Mouse (Mus musculus) fat pad, adult 2 months (tissue): Measurements from ENCODE around the gene Tspan15.

ENCODE experiments used
- DNase-seq: peaks from one replicate; pipeline ENCODE4 v3.0.0-alpha.2; 2011; ENCODE audit warnings: low read depth, low spot score; ENCODE audit errors: extremely low read depth

Gene Tspan15

DNA sequence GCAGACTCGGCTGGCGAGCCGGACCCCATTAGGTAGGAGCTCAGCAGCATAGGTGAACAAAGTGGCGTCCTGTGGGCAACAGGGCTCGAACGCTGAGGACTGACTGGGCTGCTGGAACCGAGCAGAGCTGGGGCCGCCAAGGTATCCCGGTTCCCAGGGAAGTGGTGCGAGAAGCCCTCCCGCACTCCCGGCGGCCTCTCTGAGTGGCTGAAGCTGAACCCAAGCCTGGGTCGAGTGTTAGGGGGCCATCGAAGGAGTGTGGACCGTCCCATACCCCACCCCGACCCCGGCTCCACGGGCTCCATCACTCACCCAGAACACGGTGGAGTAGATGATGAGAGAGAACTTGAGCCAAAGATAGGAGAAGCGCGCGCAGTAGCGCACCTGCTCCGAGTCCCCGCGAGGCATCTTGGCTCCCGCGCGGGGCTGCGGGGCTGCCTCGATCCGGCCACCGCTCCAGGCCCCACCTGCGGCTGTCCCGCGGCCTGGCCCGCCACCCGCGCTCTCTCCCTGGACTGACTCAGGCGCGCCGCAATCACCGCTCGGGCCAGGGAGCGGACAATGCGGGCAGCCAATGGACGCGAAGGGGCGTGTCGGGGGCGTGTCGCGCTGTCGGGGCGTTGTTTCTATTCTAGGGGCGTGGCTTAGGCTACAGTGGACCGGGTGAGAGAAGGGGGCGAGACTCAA is at the start of gene Tspan15:
Tspan15 (minus strand) TSS at position 544 of the 687 bp plus-strand sequence.
- no peak for DNase-seq

- DNase-seq = peak; percentile 75
These were observed 48.6 kb upstream of the Tspan15 start for GRCm38 (mm10) chr10:62279671-62280070.

GRCm38 (mm10) chr10:62279066-62279465 is 48.0 kb upstream of the Tspan15 start:
- no peak for DNase-seq

DNA sequence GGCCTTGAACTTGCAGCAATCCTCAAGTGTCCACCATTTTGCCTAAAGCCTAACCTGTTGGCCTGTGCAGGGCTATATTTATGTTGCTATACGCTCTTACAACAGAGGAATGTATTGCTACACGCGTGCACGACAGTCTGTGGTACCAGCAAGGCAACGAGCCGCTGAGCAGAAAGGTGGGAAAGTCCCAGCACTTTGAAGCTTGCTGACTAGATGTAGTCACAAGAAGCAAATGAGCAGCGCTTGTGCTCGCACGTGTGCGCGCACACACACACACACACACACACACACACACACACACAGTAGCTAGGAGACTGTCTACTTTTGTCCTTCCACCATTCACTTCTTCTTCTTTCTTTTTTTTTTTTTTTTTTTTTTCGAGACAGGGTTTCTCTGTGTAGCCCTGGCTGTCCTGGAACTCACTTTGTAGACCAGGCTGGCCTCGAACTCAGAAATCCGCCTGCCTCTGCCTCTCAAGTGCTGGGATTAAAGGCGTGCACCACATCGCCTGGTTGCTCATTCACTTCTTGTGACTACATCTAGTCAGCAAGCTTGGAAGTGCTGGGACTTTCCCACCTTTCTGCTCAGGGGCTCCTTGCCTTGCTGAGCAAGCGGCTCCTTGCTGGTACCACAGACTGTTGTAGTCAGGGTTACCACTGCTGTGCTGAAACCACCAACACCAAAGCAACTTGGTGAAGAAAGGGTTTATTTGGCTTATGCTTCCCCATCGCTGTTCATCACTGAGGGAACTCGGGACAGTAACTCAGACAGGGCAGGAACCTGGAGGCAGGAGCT is 46.6 kb upstream of the Tspan15 start:
- DNase-seq = no peak

DNA sequence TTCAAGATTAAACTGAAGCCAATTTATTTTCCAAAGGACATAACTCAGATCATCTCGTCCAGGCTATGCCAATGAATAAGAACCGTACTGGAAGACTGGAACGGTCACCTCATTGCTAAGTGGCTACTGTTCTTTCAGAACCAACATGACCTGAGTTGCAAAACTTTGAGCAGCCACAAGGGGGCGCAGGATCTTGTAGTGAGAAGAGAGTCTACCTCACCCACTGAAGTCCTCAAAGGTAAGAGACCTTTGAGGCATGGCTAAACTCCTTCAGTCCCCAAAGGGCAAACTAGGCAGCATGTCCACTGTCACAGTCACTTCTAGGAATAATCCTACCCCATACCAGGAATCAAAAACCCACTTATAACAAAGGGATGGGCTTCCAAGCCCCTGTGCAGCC is 44.2 kb upstream of the Tspan15 start:
- no peak for DNase-seq

- DNase-seq = no peak
These were observed 38.2 kb upstream of the Tspan15 start for GRCm38 (mm10) chr10:62269278-62269677.

- DNase-seq = no peak
These were observed 33.2 kb upstream of the Tspan15 start for GRCm38 (mm10) chr10:62264299-62264698.

- no peak for DNase-seq
These were observed 30.2 kb upstream of the Tspan15 start for GRCm38 (mm10) chr10:62261115-62261886.

GRCm38 (mm10) chr10:62258298-62258697 is 27.2 kb upstream of the Tspan15 start:
- DNase-seq = no peak

- DNase-seq = no peak
These were observed 21.6 kb upstream of the Tspan15 start for GRCm38 (mm10) chr10:62252496-62253235.

DNA sequence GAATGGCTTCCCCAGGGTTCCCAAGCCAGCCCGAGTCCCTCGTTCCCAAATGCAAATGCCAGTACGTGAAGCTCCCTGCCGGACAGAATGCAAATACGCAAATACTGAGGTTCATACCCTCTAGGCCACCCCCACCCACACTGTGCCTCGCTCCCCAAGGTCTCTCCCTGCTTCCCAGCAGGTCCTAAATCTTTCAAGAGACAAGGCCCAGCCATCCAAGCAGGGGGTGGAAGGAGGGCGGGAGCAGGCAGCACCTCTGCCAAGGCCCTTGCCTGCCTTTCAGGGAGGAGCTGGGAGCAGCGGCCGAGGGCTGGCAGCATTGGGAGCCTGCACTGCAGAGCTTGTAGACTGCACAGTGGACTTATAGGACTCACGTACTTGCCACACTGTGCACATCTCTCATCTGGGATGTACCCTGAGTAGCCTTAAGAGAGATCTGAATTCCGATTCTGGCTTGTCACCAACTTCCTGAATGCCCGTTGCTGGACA is 21.0 kb upstream of the Tspan15 start, which contains the start of gene Tacr2:
Tacr2 (plus strand) TSS at position 439 of the 489 bp plus-strand sequence.
- DNase-seq = no peak

- no peak for DNase-seq
These were observed 16.8 kb upstream of the Tspan15 start for GRCm38 (mm10) chr10:62247815-62248214.

DNA sequence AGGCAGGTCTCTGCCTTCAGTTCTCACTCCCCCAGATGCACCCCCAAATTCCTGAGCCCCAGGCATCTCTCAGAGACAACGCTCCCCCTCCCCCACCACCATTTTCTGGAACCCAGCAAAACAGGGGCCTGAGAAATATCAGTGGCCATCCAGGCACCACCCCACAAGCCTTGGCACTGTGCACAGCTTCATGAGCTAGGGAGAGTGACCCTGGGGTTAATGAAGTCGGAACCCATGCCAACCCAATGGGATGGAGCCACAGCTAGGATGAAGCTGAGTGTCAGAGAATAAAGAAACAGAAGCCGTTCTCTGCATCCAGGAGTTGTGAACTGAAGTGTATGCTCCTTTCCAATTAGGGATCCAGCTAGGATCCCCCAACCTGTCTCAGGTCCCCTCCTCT is 16.1 kb upstream of the Tspan15 start:
- no peak for DNase-seq

GRCm38 (mm10) chr10:62244067-62244466 is 13.0 kb upstream of the Tspan15 start:
- DNase-seq = no peak

DNA sequence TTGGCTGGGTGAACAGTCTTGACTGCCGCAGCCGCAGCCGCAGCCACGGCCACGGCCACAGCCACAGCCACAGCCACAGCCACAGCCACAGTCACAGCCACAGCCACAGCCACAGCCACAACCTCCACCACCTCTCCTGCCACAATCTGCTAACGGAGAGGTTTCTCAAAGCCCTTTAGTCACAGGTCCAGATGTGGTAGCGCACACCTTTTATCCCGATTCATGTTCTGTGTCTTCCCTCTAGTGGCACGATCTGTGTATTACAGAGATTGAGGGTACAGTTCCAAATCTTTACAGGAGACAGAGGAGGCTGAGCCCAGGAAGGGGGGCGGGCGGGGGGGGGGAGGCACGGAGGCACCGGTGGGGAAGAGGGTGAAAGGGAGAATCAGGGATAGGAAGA is 11.8 kb upstream of the Tspan15 start:
- no peak for DNase-seq

DNA sequence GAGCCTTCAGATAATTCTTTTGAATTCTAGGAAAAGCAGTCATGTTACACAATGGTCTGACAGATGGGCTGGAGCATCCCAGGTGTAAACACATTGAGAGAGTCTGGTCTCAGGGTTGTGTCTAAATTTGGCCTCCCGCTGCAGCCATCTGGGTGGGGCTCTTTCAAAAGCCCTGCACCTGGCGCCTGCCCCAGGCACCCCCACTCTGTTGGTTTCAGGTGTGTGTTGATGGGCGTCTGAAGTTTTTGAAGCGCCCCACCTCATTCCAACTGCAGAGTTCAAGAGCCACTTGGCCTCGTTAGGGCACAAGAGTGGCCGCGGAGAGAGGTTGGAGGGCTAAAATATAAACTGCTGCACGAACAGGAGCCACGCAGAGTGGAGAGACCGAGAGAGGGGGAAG is 11.3 kb upstream of the Tspan15 start:
- DNase-seq = no peak

- no peak for DNase-seq
These were observed 8.2 kb upstream of the Tspan15 start for GRCm38 (mm10) chr10:62239270-62239669.

DNA sequence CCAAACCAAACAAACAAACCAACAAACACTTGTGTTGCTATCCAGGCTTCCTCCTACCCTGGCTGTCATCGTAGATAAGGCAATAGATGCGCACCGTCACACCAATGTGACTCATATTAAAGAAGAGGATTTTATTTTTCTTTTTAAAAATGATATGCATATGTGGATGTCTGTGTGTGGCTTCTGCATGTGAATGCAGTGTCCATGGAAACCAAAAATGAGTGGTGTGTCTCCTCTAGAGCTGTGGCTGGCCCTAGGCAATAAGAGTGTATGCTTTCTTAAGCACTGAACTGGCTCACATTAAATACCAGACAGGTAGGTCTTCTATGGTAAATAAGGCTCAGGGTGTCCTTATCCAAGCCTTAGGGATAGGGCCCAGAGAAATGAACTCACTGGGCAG is 7.6 kb upstream of the Tspan15 start:
- no peak for DNase-seq

DNA sequence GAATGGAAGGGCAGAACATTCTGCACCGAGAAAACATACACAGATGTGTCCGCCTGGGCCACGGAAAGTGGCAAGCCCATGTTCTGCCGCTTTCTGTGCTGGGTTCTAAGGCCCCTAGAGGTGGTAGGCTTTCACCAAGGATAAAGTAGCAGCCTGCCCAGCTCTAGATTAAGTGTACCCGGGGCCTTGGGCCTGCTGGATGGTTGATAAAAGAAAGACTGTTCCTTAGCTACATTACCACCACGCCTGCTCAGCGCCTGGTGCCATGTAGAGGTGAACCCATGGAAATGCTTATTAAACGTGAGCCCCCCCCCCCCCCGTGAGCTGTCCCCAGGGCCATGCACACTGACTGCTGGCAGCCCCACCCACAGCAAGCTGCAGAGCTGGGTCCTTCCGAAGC is 6.2 kb upstream of the Tspan15 start:
- no peak for DNase-seq

GRCm38 (mm10) chr10:62236165-62236564 is 5.1 kb upstream of the Tspan15 start:
- DNase-seq = no peak

- DNase-seq = no peak
These were observed 760 bp upstream of the Tspan15 start for GRCm38 (mm10) chr10:62231811-62232210.
